Mouse (Mus musculus) myocyte (in vitro differentiated cells): Measurements from ENCODE around the gene Gucy2g. TPM values are rescaled to one million over a fixed set of nuclear protein-coding genes. Genes with fewer than 3 reads are reported as not detected.

Source experiments
- H3K27me3 ChIP-seq: one replicate; pipeline ENCODE4 v1.6.1; 2011; ENCODE audit not compliant: control insufficient read depth, insufficient read depth, insufficient read length
- H3K36me3 ChIP-seq: one replicate; pipeline ENCODE4 v1.6.1; 2011; ENCODE audit not compliant: control insufficient read depth, insufficient read depth
- H3K4me2 ChIP-seq: one replicate; pipeline ENCODE4 v1.6.1; 2011; ENCODE audit warnings: low read depth, control low read depth
- H3K4me3 ChIP-seq: one replicate; pipeline ENCODE4 v1.5.1; 2011; ENCODE audit warnings: mild to moderate bottlenecking, control low read depth, moderate library complexity
- H3K79me2 ChIP-seq: one replicate; pipeline ENCODE4 v1.6.1; 2011; ENCODE audit not compliant: control insufficient read depth, insufficient read depth
- H3ac ChIP-seq: one replicate; pipeline ENCODE4 v1.6.1; 2011; ENCODE audit not compliant: control insufficient read depth, insufficient read length
- CEBPB ChIP-seq: IDR thresholded peaks from 2 replicates; pipeline ENCODE4 v1.6.1; 2011; ENCODE audit warnings: mild to moderate bottlenecking, moderate library complexity; ENCODE audit not compliant: poor library complexity, insufficient read depth, severe bottlenecking
- E2F4 ChIP-seq: IDR thresholded peaks from one replicate; pipeline ENCODE4 v1.6.1; 2011; ENCODE audit warnings: mild to moderate bottlenecking, control low read depth, moderate library complexity; ENCODE audit not compliant: insufficient read depth
- MAX ChIP-seq: IDR thresholded peaks from one replicate; pipeline ENCODE4 v1.6.1; 2011; ENCODE audit warnings: low read depth, mild to moderate bottlenecking, control low read depth
- MYOD1 ChIP-seq, 3 experiments: IDR thresholded peaks; one replicate each; pipeline ENCODE4 v1.6.1; 2011; ENCODE audit warnings: control low read depth in 2 of 3, low read depth in 2 of 3, mild to moderate bottlenecking in 2 of 3, moderate library complexity in 1 of 3; ENCODE audit not compliant: insufficient read length in 2 of 3, control insufficient read depth in 1 of 3
- MYOG ChIP-seq, 3 experiments: IDR thresholded peaks; one replicate each; pipeline ENCODE4 v1.6.1; 2011; ENCODE audit warnings: control low read depth in 2 of 3, low read depth in 2 of 3, mild to moderate bottlenecking in 2 of 3; ENCODE audit not compliant: insufficient read length in 2 of 3, control insufficient read depth in 1 of 3, insufficient read depth in 1 of 3
- POLR2A ChIP-seq: IDR thresholded peaks from one replicate; pipeline ENCODE4 v1.6.1; 2011; ENCODE audit warnings: low read depth, mild to moderate bottlenecking, control low read depth, moderate library complexity; ENCODE audit not compliant: insufficient read length
- POLR2AphosphoS2 ChIP-seq: IDR thresholded peaks from one replicate; pipeline ENCODE4 v1.6.1; 2011; ENCODE audit warnings: low read depth, control low read depth; ENCODE audit not compliant: insufficient read length
- REST ChIP-seq: IDR thresholded peaks from one replicate; pipeline ENCODE4 v1.6.1; 2011; ENCODE audit warnings: mild to moderate bottlenecking, control low read depth, moderate library complexity; ENCODE audit not compliant: insufficient read depth, insufficient read length
- SRF ChIP-seq: IDR thresholded peaks from one replicate; pipeline ENCODE4 v1.6.1; 2011; ENCODE audit warnings: low read depth; ENCODE audit not compliant: control insufficient read depth, insufficient read length
- TCF12 ChIP-seq: IDR thresholded peaks from one replicate; pipeline ENCODE4 v1.6.1; 2011; ENCODE audit warnings: mild to moderate bottlenecking, control low read depth; ENCODE audit not compliant: poor library complexity, insufficient read depth, severe bottlenecking
- TCF3 ChIP-seq: IDR thresholded peaks from one replicate; pipeline ENCODE4 v1.6.1; 2011; ENCODE audit warnings: low read depth, control low read depth; ENCODE audit not compliant: insufficient read length
- USF1 ChIP-seq: IDR thresholded peaks from one replicate; pipeline ENCODE4 v1.6.1; 2011; ENCODE audit warnings: low read depth, mild to moderate bottlenecking, control low read depth, moderate library complexity
- polyA plus RNA-seq: library from polyadenylated mRNA; unstranded; fragments of >200 nt; fragmentation: generic; extraction: Trizol; gene quantifications from one replicate; pipeline ENCODE4 v1.2.1, GENCODE M21; 2012; ENCODE audit warnings: missing spikeins

Gene Gucy2g
- polyA plus RNA-seq, 1 experiment, result 0.05 TPM

DNA sequence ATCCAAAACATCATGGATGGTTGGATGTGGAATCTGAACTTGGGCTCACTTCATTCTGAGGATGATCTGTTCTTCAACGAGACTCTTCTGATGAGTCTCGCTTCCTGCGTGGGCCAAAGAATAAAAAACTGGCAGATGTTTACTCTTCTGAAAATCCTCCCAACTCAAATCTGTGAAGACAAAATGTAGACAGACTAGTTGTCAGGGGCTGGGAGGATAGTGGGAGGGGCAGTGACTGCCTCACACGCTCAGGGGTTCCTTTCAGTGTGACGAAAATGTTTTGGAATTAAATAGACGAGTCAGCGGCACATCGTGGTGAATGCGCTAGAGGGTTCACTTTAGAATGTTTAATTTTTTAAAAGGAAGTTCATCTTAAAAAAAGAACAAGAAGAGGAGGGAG lies 15.1 kb upstream of the Gucy2g start:
- Histone ChIP-seq H3ac (no peak overlapping the region), H3K79me2 (no peaks in the 10 kb centered on the region)
- TF ChIP-seq MAX (no peak), TCF3 (no peak), TCF12 (no peak), REST (no peak), SRF (no peak), POLR2AphosphoS2 (no peak), POLR2A (no peak), E2F4 (no peak), CEBPB (no peak), MYOG (IDR thresholded peaks at IDR 0.05; ENCODE audit: control insufficient read depth in 1 of 3, insufficient read depth in 1 of 3, insufficient read length in 2 of 3, low read depth in 2 of 3) (no peak)

DNA sequence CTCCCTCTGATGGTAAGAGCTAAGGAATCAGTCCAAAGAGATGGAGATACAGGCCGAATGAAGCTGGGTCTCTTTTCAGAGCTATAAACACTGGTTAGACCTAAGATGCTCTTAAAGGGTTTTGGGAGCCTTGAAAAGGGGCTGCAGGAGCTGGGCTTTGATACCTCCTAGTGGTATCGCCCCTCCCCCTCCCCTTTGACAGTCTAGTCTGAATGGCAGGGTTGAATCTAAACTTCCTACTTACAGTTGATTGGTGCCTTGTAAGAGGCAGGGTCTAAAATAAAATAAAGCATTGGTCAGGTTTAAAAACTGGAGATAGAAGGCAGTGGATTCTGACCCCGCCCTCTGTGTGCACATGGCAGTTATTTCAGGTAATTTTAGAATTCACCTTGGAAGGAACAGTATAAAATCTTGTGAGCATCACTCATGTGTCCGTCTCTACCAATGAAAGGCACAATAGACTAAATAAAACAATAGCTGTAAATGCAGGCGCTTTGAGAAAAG lies 13.5 kb upstream of the Gucy2g start:
- H3ac ChIP-seq, result peak overlapping the region; percentile 25
- H3K4me3 ChIP-seq, result peak overlapping the region; percentile 60
- no peaks in the 10 kb centered on the region for H3K36me3 ChIP-seq
- H3K4me2 ChIP-seq, result peak overlapping the region; percentile 76
- no peak for TF ChIP-seq USF1
- no peak for TF ChIP-seq MYOD1 (IDR thresholded peaks at IDR 0.05; ENCODE audit: control insufficient read depth in 1 of 3, insufficient read length in 2 of 3, low read depth in 2 of 3)
- no peak for TF ChIP-seq E2F4
- no peak for TF ChIP-seq POLR2AphosphoS2
- TF ChIP-seq MYOG (IDR thresholded peaks at IDR 0.05; ENCODE audit: control insufficient read depth in 1 of 3, insufficient read depth in 1 of 3, insufficient read length in 2 of 3, low read depth in 2 of 3), result no peak
- TF ChIP-seq SRF, result no peak
- TF ChIP-seq REST, result no peak
- TF ChIP-seq TCF12, result no peak
- TF ChIP-seq MAX, result no peak
- TF ChIP-seq TCF3, result no peak
- no peak for TF ChIP-seq CEBPB
- TF ChIP-seq POLR2A, result no peak
- H3K79me2 ChIP-seq, result no peaks in the 10 kb centered on the region
- H3K27me3 ChIP-seq, result no peaks in the 10 kb centered on the region

More for the DNA sequence above, 15.1 kb upstream of the Gucy2g start:
- H3K4me3 ChIP-seq, result no peak overlapping the region
- H3K4me2 ChIP-seq, result no peak overlapping the region
- H3K27me3 ChIP-seq, result no peaks in the 10 kb centered on the region
- H3K36me3 ChIP-seq, result no peaks in the 10 kb centered on the region

DNA sequence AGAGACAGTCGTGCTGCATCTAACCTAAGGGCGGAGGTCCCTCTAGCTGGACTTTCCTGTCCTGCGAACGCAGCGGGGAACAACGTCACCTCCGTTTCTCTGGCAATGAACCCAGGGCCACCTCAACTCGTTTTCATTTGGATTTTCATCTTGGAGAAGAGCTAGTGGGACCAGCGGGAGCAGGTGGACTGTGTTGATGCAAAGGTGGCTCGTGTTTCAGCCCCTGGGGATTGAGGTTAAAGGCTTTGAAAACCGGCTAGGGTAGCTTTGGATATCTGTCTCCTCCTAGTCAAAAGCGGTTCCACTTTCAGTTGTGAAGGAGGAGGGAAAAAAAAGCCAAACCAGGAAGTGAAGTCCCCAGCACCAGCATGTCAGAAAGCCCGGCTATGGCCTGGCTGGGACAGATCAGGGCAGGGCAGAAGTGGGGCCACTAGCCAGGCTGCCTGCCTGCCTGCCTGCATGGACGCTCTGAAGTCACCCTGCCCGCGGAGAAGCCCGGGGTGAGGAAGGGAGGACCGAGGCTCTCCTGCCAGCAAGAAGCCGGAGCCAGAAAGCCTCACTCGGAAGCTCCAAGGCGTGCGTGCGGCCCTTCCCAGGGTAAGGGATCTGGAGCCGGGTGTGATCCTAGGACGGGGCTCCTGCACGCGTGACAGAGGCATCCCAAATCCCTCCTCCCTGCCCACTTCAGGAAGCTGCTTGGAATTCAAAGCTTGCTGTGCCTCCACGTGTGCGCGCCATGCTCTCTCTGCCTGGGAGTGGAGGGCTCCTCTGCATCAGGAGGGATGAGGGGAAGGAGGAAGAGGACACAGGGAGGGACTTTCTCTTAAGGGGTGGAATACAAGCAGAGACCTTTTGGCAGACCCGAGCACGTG lies 12.8 kb upstream of the Gucy2g start:
- Histone ChIP-seq H3ac (peak overlapping the region; percentile 25), H3K4me3 (peak overlapping the region; percentile 60), H3K36me3 (no peaks in the 10 kb centered on the region), H3K27me3 (no peaks in the 10 kb centered on the region), H3K4me2 (peak overlapping the region; percentile 76), H3K79me2 (no peaks in the 10 kb centered on the region)
- TF ChIP-seq E2F4 (no peak), SRF (no peak), MYOD1 (IDR thresholded peaks at IDR 0.05; ENCODE audit: control insufficient read depth in 1 of 3, insufficient read length in 2 of 3, low read depth in 2 of 3) (no peak), POLR2A (peak; percentile 47), POLR2AphosphoS2 (no peak), MYOG (IDR thresholded peaks at IDR 0.05; ENCODE audit: control insufficient read depth in 1 of 3, insufficient read depth in 1 of 3, insufficient read length in 2 of 3, low read depth in 2 of 3) (no peak), MAX (peak; percentile 73), CEBPB (no peak), REST (no peak)

DNA sequence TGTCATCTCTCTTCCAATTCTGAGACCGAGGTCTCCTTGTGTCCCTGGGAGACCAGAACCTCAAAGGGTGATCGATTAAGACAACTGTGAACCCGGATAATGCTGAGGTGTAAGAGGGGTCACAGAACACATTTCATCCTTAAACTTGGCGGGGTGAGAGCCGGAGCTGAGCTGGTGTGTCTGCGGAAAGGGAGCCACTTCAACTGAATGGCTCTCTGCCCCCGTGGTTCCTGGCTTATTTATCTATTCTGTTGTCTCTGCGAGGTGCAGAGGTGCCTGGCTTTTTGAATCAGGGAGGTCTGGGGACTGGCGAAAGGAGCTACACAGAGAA lies 12.2 kb upstream of the Gucy2g start:
- no peaks in the 10 kb centered on the region for H3K27me3 ChIP-seq
- no peak for TF ChIP-seq REST
- no peak for TF ChIP-seq MYOG (IDR thresholded peaks at IDR 0.05; ENCODE audit: control insufficient read depth in 1 of 3, insufficient read depth in 1 of 3, insufficient read length in 2 of 3, low read depth in 2 of 3)
- H3K79me2 ChIP-seq, result no peaks in the 10 kb centered on the region
- H3ac ChIP-seq, result peak overlapping the region; percentile 25
- peak overlapping the region; percentile 76 for H3K4me2 ChIP-seq
- peak overlapping the region; percentile 60 for H3K4me3 ChIP-seq
- H3K36me3 ChIP-seq, result no peaks in the 10 kb centered on the region

DNA sequence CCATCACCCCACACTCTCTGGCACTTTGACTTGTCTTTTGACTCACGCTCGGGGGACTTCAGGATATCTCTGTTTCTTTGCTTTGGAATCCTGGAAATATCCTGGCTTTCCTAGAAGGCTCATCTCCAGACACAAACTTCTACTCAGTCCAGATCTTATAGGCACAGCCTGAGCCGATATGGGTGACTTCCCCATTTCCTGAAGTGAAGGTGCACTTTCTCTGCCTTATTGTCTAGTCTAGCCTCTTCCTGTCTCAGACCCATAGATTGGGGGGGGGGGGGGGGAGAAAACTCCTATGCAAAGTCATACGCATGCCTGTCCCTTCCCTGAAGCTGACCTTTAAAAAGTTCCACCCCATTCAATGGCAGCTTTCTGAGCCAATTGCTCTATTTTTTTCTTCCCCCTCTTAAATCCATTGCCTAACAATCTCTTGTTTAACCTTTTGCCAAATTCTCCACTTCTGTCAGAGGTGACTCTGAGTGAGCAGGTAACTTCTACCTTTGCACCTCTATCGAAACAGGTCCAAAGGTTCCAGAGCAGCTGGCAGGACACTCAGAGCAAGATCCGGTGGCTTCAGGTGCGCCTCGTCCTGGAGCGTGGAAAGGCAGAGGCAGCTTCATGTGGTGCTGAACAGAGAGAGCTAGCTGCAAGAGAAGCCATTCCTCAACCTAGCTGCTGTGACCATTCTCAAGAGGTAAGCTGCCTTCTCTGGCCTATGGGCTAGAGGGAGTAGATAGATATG lies 10.5 kb upstream of the Gucy2g start, which contains the start of gene Acsl5:
Gene Acsl5, plus strand, starts transcription at position 556 of the 742 bp plus-strand sequence.
- H3K27me3 ChIP-seq, result no peaks in the 10 kb centered on the region
- H3K79me2 ChIP-seq, result no peaks in the 10 kb centered on the region
- H3K4me2 ChIP-seq, result no peak within 1 kb of the TSS
- H3K4me3 ChIP-seq, result peak within 1 kb of the TSS; percentile 60
- no peaks in the 10 kb centered on the region for H3K36me3 ChIP-seq
- TF ChIP-seq E2F4 (no peak), POLR2A (no peak), MYOG (IDR thresholded peaks at IDR 0.05; ENCODE audit: control insufficient read depth in 1 of 3, insufficient read depth in 1 of 3, insufficient read length in 2 of 3, low read depth in 2 of 3) (no peak), CEBPB (no peak), POLR2AphosphoS2 (no peak), TCF12 (no peak)
- H3ac ChIP-seq, result no peak within 1 kb of the TSS
